Mouse (Mus musculus) small intestine, adult 10 weeks (tissue): ENCODE measurements around the gene Spryd4. TPM values are rescaled to one million over a fixed set of nuclear protein-coding genes. Genes with fewer than 3 reads are reported as not detected.

Experiments
- polyA plus RNA-seq: library from polyadenylated mRNA; stranded (reverse); fragments of 350-450 nt; fragmentation: Illumina TruSeq; extraction: RNeasy Lipid Tissue Mini Kit (QIAGEN cat#74804); gene quantifications from one replicate; pipeline ENCODE4 v1.2.3, GENCODE M21; 2014; ENCODE audit warnings: low replicate concordance

Spryd4 gene
- 13.5 TPM for polyA plus RNA-seq

GRCm38 (mm10) chr10:128211390-128212108 is at the start of gene Spryd4:
Gene Spryd4 (minus strand): TSS chr10:128211807.

GRCm38 (mm10) chr10:128253677-128254255 is 42.2 kb upstream of the Spryd4 start, which contains the start of gene Apon:
Gene Apon (plus strand): TSS chr10:128254096.

GRCm38 (mm10) chr10:128231697-128232419 is 20.3 kb upstream of the Spryd4 start, which contains the start of gene Timeless:
Gene Timeless (plus strand): TSS chr10:128232065.

DNA sequence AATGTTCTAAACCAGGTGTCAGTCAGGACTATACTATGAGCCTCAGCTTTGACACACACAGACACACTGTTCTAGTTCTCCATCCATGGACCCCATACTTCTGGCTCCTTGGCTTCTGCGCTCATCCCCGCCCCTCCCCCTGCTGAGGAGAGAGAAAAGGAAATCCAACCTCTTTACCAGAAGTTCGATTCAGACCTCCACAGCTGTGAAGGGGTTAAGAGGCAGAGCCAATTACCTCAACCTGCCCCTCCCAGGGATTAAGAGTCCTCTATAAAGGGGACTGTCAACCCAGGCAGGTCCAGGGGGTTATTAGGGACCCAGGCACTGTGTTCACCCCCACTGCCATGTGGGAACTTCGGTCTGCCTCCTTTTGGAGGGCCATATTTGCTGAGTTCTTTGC is 13.9 kb upstream of the Spryd4 start, which contains the start of gene Mip:
Gene Mip (plus strand): TSS at position 301 of the 400 bp plus-strand sequence.

DNA sequence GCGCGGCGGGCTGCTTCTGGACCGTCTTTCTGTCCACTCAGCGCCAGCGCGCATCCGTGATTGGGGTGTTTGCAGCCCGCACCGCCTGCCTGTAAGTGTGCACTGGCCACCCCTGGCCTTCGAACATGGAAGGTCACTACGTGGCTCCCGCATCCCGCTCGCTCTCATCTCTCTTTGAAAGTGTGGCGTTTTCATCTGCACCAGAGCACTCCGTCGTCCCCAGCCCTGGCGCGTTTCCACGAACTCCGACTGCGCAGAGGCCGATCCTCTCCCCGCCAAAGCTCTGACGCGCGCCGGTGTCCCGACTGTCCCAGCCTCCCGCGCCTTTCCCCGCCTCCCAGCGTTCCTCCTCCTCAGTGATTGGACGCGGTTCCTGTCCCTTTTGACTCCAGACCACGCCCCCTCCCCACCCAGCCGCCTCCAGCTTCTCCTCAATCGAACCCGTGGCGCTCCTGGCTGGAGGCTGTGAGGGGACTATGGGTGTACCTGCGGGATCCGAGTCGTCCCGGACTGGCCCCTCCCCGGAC is 17.5 kb downstream of the Spryd4 start, which contains the start of gene Gls2:
Gene Gls2 (plus strand): TSS at position 434 of the 527 bp plus-strand sequence.

GRCm38 (mm10) chr10:128179989-128180388 is 31.6 kb downstream of the Spryd4 start, which contains the start of gene Rbms2:
Gene Rbms2 (minus strand): TSS chr10:128180297.

Other genes starting within 250 kb of the Spryd4 start
- 123 TPM for gene Hsd17b6, start 204.2 kb downstream of the Spryd4 start, polyA plus RNA-seq
- 46.8 TPM for gene Prim1, start 196.6 kb downstream of the Spryd4 start, polyA plus RNA-seq
- gene Naca, start 176.2 kb downstream of the Spryd4 start, polyA plus RNA-seq = 874 TPM
- 368 TPM for gene Ptges3, start 152.9 kb downstream of the Spryd4 start, polyA plus RNA-seq
- gene Atp5b, start 128.5 kb downstream of the Spryd4 start, polyA plus RNA-seq = 821 TPM
- gene Baz2a, start 120.2 kb downstream of the Spryd4 start, polyA plus RNA-seq = 16.8 TPM
- 4.7 TPM for gene Rbms2, start 31.5 kb downstream of the Spryd4 start, polyA plus RNA-seq
- 0.59 TPM for gene Gls2, start 17.4 kb downstream of the Spryd4 start, polyA plus RNA-seq
- not detected for gene Mip, start 14.0 kb upstream of the Spryd4 start, polyA plus RNA-seq
- 1.4 TPM for gene Timeless, start 20.3 kb upstream of the Spryd4 start, polyA plus RNA-seq
- gene Apon, start 42.3 kb upstream of the Spryd4 start, polyA plus RNA-seq = 0.41 TPM
- gene Apof, start 56.9 kb upstream of the Spryd4 start, polyA plus RNA-seq = not detected
- 12.8 TPM for gene Stat2, start 58.8 kb upstream of the Spryd4 start, polyA plus RNA-seq
- 0.48 TPM for gene Il23a, start 86.9 kb upstream of the Spryd4 start, polyA plus RNA-seq
- 8.3 TPM for gene Pan2, start 91.5 kb upstream of the Spryd4 start, polyA plus RNA-seq
- gene Cnpy2, start 110.7 kb upstream of the Spryd4 start, polyA plus RNA-seq = 20.6 TPM
- gene Cs, start 125.9 kb upstream of the Spryd4 start, polyA plus RNA-seq = 247 TPM
- 13.4 TPM for gene Coq10a, start 157.2 kb upstream of the Spryd4 start, polyA plus RNA-seq
- gene Ankrd52, start 165.3 kb upstream of the Spryd4 start, polyA plus RNA-seq = 4.7 TPM
- 0.78 TPM for gene Slc39a5, start 189.4 kb upstream of the Spryd4 start, polyA plus RNA-seq
- 10.6 TPM for gene Nabp2, start 199.7 kb upstream of the Spryd4 start, polyA plus RNA-seq
- 5.2 TPM for gene Rnf41, start 199.8 kb upstream of the Spryd4 start, polyA plus RNA-seq
- 35.8 TPM for gene Smarcc2, start 247.4 kb upstream of the Spryd4 start, polyA plus RNA-seq